Mouse (Mus musculus) thymus, adult 2 months (tissue): ENCODE data around the gene Knop1.

ENCODE experiments used
- CTCF ChIP-seq: fragments of 200-500 bp; IDR thresholded peaks from 2 replicates; pipeline ENCODE4 v1.5.1; 2012; ENCODE audit warnings: mild to moderate bottlenecking, control low read depth, low read length, moderate library complexity, borderline replicate concordance; ENCODE audit not compliant: control insufficient read depth, poor library complexity, insufficient read depth; ENCODE audit errors: extremely low read depth
- POLR2A ChIP-seq: fragments of 200-500 bp; IDR thresholded peaks from 2 replicates; pipeline ENCODE4 v1.6.1; 2012; ENCODE audit warnings: mild to moderate bottlenecking, low read length, control low read depth, moderate library complexity; ENCODE audit not compliant: control insufficient read depth, poor library complexity, insufficient read depth; ENCODE audit errors: extremely low read depth

GRCm38 (mm10) chr7:118819666-118820065 is 36.4 kb downstream of the Knop1 start:
- TF ChIP-seq CTCF (no peak), POLR2A (no peak)
